Mouse (Mus musculus): ENCODE measurements at regions not wholly inside any gene's neighbourhood (a gene's known extent, or its start where the extent isn't known, plus 50 kb on each side); places are given as distances from the start of the nearest gene placed in this dataset.
A peak's percentile ranks its signal among the peaks of the same experiment; 100 is the strongest.

- no peak for DNase-seq (ENCODE audit: low spot score)
Observed at GRCm38 (mm10) chr15:61514324-61514723, 591.5 kb upstream of the A1bg start.

GRCm38 (mm10) chr15:61508806-61509205 is 586.0 kb upstream of the A1bg start:
- no peak for DNase-seq (ENCODE audit: low spot score)

DNA sequence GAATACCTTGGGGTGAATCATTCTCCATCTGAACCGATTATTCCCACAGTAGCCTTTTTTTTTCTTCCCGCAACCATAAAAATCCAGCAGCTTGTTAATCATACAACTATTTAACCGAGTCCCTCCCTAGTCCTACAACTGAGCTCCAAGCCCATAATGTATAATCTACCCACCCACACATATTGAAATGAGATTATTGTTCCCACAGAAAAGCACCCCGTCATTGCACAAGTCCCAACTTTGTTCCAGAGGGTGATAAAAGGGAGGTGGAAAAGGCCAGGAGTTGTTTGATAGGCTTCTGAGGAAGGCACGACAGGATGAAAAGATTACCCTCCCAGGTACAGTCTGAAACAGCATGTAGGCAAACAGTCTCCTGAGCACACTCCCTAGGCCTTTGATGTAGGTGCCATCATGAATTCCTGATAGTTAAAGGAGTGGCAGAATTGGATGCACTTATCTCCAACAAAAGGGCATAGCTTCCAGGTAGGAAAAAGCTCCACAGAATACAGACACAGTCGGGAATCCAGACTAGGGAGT is 583.6 kb upstream of the A1bg start:
- DNase-seq (ENCODE audit: low spot score): no peak

- no peak for DNase-seq (ENCODE audit: low spot score)
Observed at GRCm38 (mm10) chr15:61503436-61503835, 580.6 kb upstream of the A1bg start.

GRCm38 (mm10) chr15:61489731-61490130 is 566.9 kb upstream of the A1bg start:
- no peak for DNase-seq (ENCODE audit: low spot score)

- DNase-seq (ENCODE audit: low spot score): peak; percentile 7
Observed at GRCm38 (mm10) chr15:61481861-61482260, 559.0 kb upstream of the A1bg start.

GRCm38 (mm10) chr15:61473900-61474299 is 551.1 kb upstream of the A1bg start:
- no peak for DNase-seq (ENCODE audit: low spot score)

DNA sequence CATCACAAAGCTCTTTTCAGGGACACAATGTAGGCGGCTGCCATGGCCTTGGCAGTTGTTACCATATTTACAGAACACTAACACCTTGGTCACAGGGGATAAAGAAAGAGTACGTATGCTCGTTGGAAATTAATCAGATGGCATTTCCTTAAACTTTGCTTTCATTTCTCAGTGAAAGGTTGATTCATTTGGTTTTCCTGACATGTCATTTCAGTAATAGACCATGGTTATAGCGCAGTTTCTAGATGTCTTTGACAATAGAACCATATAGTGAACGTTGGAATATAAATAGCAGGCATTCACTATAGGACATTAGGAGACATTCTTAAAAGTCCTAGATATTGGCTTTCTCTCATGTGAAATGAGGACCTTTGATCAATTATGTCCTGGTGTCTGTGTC is 532.2 kb upstream of the A1bg start:
- no peak for DNase-seq (ENCODE audit: low spot score)

- DNase-seq (ENCODE audit: low spot score): no peak
Observed at GRCm38 (mm10) chr15:61454350-61454671, 531.5 kb upstream of the A1bg start.

DNA sequence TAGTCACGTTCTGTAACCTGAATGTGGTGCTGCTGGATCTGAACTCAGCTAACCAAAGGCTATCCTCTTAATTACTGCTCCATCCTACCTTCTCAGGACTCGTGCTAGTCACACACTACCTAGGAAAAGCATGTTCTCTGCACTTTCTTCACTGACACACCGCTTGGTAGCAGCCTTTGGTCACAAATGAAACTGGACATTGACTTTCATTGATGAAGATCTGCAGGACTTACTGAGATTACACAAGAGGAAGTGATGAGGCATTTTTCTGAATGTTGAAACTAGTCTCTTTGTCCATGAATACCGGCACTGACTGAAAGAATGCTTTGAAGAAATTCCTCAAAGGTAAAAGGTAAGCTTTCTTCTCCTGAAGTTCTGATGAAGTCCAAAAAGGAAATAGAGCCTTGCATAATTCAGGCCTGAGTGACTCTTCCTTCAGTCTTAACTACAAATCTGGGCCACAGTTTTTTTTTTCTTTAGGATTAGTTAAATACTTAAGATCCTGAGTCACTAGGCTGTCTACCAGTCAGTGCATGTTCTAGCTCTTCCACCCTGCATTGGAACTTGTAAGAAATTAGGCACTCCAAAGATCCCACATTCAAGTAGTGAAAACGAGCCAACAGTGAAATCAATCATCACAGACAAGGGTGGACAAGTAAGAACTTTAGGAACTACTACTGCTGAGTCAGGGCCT is 531.0 kb upstream of the A1bg start:
- DNase-seq (ENCODE audit: low spot score): no peak

GRCm38 (mm10) chr15:61450217-61450616 is 527.4 kb upstream of the A1bg start:
- DNase-seq (ENCODE audit: low spot score): no peak

GRCm38 (mm10) chr15:61448482-61448881 is 525.7 kb upstream of the A1bg start:
- no peak for DNase-seq (ENCODE audit: low spot score)

- DNase-seq (ENCODE audit: low spot score): no peak
Observed at GRCm38 (mm10) chr15:61446053-61446840, 523.4 kb upstream of the A1bg start.

DNA sequence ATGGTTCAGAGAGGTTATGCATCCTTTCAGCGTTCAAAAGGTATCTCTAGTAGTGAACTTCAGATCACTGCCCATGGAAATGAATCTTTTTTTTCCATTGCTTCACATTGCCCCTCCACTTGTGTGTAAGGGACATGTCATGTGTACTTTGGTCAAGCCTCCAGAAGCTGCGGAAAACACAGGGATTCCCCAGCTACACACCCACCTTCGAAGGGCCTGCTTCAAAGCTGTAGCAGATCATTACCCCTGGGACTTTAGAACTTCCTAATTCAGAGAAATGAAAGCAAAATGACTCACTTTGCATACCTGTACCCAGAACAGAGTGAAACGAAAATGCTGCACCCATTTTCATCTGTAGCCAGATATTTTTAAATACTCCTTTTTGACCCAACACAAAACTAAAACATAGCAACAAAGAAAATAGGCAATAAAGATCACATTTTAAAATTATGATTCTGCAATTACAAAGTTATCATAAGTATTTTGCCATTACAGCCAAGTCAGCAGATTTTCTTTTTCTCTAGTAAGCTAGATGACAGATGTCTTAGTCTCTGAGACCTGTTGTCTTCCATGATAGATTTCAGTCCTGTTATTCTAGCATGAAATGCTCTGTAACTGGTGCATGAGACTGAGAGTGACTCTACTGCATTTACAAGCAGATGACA is 519.1 kb upstream of the A1bg start:
- DNase-seq (ENCODE audit: low spot score): no peak

- DNase-seq (ENCODE audit: low spot score): no peak
Observed at GRCm38 (mm10) chr15:61441012-61441411, 518.2 kb upstream of the A1bg start.

- peak; percentile 14 for DNase-seq (ENCODE audit: low spot score)
Observed at GRCm38 (mm10) chr15:61440284-61440683, 517.5 kb upstream of the A1bg start.

GRCm38 (mm10) chr15:61439623-61440170 is 516.9 kb upstream of the A1bg start:
- DNase-seq (ENCODE audit: low spot score): no peak

DNA sequence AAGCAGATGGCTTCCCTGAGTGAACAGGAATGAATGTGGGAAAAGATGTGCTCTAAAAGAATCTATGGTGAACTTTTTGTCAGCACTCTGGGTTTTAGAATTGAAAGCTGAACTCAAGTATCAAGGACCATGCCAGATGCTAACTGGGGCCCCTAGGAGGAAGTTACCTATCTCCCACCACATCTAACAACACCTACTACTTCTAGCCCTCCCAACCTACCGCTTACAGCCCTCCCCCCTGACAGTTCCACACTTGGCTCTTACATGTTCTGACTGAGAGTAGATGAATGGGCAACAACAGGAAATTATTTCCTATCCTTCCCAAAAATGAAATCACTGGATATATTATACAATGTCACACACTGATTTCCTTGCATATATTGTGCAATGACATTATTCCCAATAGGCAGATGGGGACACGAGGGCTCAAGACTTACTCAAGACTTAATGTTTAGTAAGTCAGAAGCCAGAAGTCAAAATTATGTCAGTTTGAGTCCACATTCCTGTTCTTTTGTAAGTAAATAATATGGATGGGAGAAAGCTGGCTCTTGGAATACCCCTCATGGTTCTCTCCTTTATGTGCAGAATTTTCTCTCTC is 506.1 kb upstream of the A1bg start:
- DNase-seq (ENCODE audit: low spot score): no peak

DNA sequence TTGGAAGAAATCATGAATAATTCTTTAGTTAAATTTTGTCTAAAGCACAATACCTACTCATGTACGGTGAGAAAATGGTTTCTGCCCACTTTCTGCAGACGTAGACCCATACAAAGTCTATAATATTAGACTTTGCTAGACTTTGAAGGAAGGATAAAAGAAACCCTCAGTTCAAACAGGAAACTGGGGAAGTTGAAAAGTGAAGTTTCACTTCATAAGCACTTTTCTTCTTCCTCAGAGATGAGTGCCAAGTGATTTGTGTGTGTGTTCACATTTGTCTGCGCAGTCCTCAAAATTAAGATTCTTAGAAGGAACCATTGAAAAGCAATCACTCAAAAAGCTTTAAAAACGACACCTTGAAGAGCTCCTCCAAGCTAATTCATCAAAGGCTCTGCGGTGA is 500.2 kb upstream of the A1bg start:
- no peak for DNase-seq (ENCODE audit: low spot score)

DNA sequence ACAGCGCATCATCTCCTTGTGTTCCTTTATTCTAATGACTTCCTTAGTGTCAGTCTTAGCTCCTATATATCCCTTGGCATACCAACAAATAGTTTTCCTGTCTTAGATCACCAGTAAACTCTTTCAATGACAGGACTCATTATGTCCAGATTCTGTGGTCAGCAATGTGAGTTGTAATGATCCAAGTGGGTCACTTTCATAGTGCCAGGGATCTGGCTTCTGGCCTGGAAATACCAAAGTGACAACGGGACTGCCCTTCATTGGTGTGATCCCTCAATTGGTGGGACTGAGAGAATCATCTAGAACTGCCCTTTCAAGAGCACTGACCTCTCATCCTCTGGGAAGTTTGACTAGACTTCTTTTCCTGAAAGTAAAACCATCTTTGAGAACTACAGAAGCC is 494.7 kb upstream of the A1bg start:
- DNase-seq (ENCODE audit: low spot score): no peak

DNA sequence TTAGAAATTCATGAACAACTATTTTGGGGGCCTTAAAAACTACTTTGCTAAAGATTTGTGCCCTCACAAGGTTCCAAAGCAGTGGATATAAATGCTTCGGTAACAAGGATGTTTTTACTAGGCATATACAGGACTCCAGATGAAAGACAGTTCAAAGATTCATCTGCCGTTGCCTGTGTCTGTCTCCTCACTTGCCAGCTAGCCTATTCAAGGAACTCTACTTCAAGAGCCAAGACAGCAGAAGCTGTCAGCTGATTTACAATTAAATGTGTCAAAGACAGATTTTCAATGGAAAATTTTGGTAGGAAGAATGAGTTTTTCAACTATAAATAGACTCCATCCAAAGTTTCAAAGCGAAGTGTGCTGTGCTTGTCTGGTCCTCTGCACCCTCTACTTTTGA is 494.0 kb upstream of the A1bg start:
- no peak for DNase-seq (ENCODE audit: low spot score)

DNA sequence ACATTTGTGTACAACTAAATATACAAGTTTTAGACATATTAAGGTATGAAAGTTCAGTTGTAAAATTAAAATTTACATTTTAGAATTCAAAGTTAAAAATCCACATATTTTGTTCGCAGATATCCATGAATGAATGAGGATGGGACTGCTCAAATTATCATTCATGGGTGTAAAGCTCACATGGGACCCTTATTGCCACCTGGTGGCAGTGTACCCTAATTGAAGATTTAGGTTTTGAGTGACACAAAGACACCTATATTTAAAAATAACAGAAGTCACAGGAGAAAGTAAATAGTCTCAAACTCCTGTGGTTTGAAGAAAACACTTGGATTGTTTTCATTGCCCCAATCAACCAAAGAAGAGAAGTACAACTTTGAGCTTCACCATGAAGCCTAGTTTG is 492.8 kb upstream of the A1bg start:
- DNase-seq (ENCODE audit: low spot score): peak; percentile 28

Measured in heart, adult 8-10 months (tissue).